Mouse (Mus musculus): ENCODE measurements at regions not wholly inside any gene's neighbourhood (a gene's known extent, or its start where the extent isn't known, plus 50 kb on each side); places are given as distances from the start of the nearest gene placed in this dataset.

- WGBS = 7% methylated on average over 8 of the region's 8 CpGs
- H3K4me1 ChIP-seq = peaks cover 40% of the 10 kb centered on the region
- no peak for DNase-seq (ENCODE audit: low spot score)
- H3K27ac ChIP-seq (replicated peaks) = peak overlapping the region; percentile 55
- H3K4me3 ChIP-seq = peak overlapping the region; percentile 46
- H3K9me3 ChIP-seq (replicated peaks) = no peaks in the 10 kb centered on the region
- peaks cover 36% of the 10 kb centered on the region for H3K27me3 ChIP-seq (ENCODE audit: low read depth, poor library complexity, severe bottlenecking)
- no peaks in the 10 kb centered on the region for H3K36me3 ChIP-seq
These were observed 222.2 kb upstream of the Rpl38 start for GRCm38 (mm10) chr11:114446075-114446616.

GRCm38 (mm10) chr11:114444211-114444610, 224.1 kb upstream of the Rpl38 start:
- DNase-seq (ENCODE audit: low spot score) = no peak
- peaks cover 36% of the 10 kb centered on the region for H3K27me3 ChIP-seq (ENCODE audit: low read depth, poor library complexity, severe bottlenecking)
- 0 out of 2 replicates have a peak, but pooled peaks cover 4% of the 10 kb centered on the region for H3K9me3 ChIP-seq (replicated peaks)
- peaks cover 48% of the 10 kb centered on the region for H3K4me1 ChIP-seq
- WGBS = 56% methylated on average over 8 of the region's 8 CpGs
- no peaks in the 10 kb centered on the region for H3K36me3 ChIP-seq
- H3K27ac ChIP-seq (replicated peaks) = no peak overlapping the region
- no peak overlapping the region for H3K4me3 ChIP-seq

GRCm38 (mm10) chr11:114443444-114443843, 224.9 kb upstream of the Rpl38 start:
- no peak for DNase-seq (ENCODE audit: low spot score)
- H3K27me3 ChIP-seq (ENCODE audit: low read depth, poor library complexity, severe bottlenecking) = peaks cover 36% of the 10 kb centered on the region
- H3K36me3 ChIP-seq = no peaks in the 10 kb centered on the region
- H3K27ac ChIP-seq (replicated peaks) = no peak overlapping the region
- 79% methylated on average over 5 of the region's 5 CpGs for WGBS
- no peak overlapping the region for H3K4me3 ChIP-seq
- peaks cover 43% of the 10 kb centered on the region for H3K4me1 ChIP-seq
- 0 out of 2 replicates have a peak, but pooled peaks cover 4% of the 10 kb centered on the region for H3K9me3 ChIP-seq (replicated peaks)

GRCm38 (mm10) chr11:114439314-114439713, 229.0 kb upstream of the Rpl38 start:
- H3K4me1 ChIP-seq = peaks cover 18% of the 10 kb centered on the region
- H3K9me3 ChIP-seq (replicated peaks) = 0 out of 2 replicates have a peak, but pooled peaks cover 4% of the 10 kb centered on the region
- H3K36me3 ChIP-seq = no peaks in the 10 kb centered on the region
- no peak overlapping the region for H3K27ac ChIP-seq (replicated peaks)
- no peak for DNase-seq (ENCODE audit: low spot score)
- peaks cover 24% of the 10 kb centered on the region for H3K27me3 ChIP-seq (ENCODE audit: low read depth, poor library complexity, severe bottlenecking)
- 93% methylated on average over 4 of the region's 4 CpGs for WGBS
- no peak overlapping the region for H3K4me3 ChIP-seq

GRCm38 (mm10) chr11:114435788-114436187, 232.5 kb upstream of the Rpl38 start:
- 82% methylated on average over 1 of the region's 1 CpGs for WGBS
- H3K27ac ChIP-seq (replicated peaks) = no peak overlapping the region
- no peak for DNase-seq (ENCODE audit: low spot score)
- 0 out of 2 replicates have a peak, but pooled peaks cover 4% of the 10 kb centered on the region for H3K9me3 ChIP-seq (replicated peaks)
- H3K36me3 ChIP-seq = no peaks in the 10 kb centered on the region
- peaks cover 15% of the 10 kb centered on the region for H3K4me1 ChIP-seq
- H3K4me3 ChIP-seq = no peak overlapping the region
- H3K27me3 ChIP-seq (ENCODE audit: low read depth, poor library complexity, severe bottlenecking) = peaks cover 35% of the 10 kb centered on the region

GRCm38 (mm10) chr11:114433561-114433960, 234.8 kb upstream of the Rpl38 start:
- Histone ChIP-seq H3K27me3 (ENCODE audit: low read depth, poor library complexity, severe bottlenecking) (peaks cover 35% of the 10 kb centered on the region), H3K4me1 (peaks cover 19% of the 10 kb centered on the region), H3K4me3 (no peak overlapping the region), H3K27ac (replicated peaks) (peak overlapping the region; percentile 63; the same call in 1 of the 2 replicates), H3K9me3 (replicated peaks) (no peaks in the 10 kb centered on the region), H3K36me3 (no peaks in the 10 kb centered on the region)
- no peak for DNase-seq (ENCODE audit: low spot score)
- 12% methylated on average over 5 of the region's 5 CpGs for WGBS

- H3K4me1 ChIP-seq = peaks cover 14% of the 10 kb centered on the region
- H3K9me3 ChIP-seq (replicated peaks) = no peaks in the 10 kb centered on the region
- WGBS = 95% methylated on average over 14 of the region's 14 CpGs
These were observed 242.9 kb upstream of the Rpl38 start for GRCm38 (mm10) chr11:114425447-114425846.

GRCm38 (mm10) chr11:114423322-114423721, 245.0 kb upstream of the Rpl38 start:
- Histone ChIP-seq H3K27me3 (ENCODE audit: low read depth, poor library complexity, severe bottlenecking) (0 out of 2 replicates have a peak, but pooled peaks cover 3% of the 10 kb centered on the region), H3K4me1 (no peaks in the 10 kb centered on the region), H3K27ac (replicated peaks) (no peak overlapping the region), H3K36me3 (no peaks in the 10 kb centered on the region), H3K4me3 (no peak overlapping the region), H3K9me3 (replicated peaks) (no peaks in the 10 kb centered on the region)
- DNase-seq (ENCODE audit: low spot score) = no peak
- WGBS = 78% methylated on average over 19 of the region's 19 CpGs

More at GRCm38 (mm10) chr11:114425447-114425846, 242.9 kb upstream of the Rpl38 start:
- Histone ChIP-seq H3K4me3 (no peak overlapping the region), H3K27ac (replicated peaks) (no peak overlapping the region), H3K27me3 (ENCODE audit: low read depth, poor library complexity, severe bottlenecking) (0 out of 2 replicates have a peak, but pooled peaks cover 3% of the 10 kb centered on the region), H3K36me3 (no peaks in the 10 kb centered on the region)
- no peak for DNase-seq (ENCODE audit: low spot score)

- no peak overlapping the region for H3K4me3 ChIP-seq
- no peaks in the 10 kb centered on the region for H3K9me3 ChIP-seq (replicated peaks)
- H3K27ac ChIP-seq (replicated peaks) = no peak overlapping the region
- H3K36me3 ChIP-seq = no peaks in the 10 kb centered on the region
- 79% methylated on average over 7 of the region's 7 CpGs for WGBS
- no peaks in the 10 kb centered on the region for H3K4me1 ChIP-seq
- no peaks in the 10 kb centered on the region for H3K27me3 ChIP-seq (ENCODE audit: low read depth, poor library complexity, severe bottlenecking)
- no peak for DNase-seq (ENCODE audit: low spot score)
These were observed 249.3 kb upstream of the Rpl38 start for GRCm38 (mm10) chr11:114419002-114419401.

- Histone ChIP-seq H3K4me3 (no peak overlapping the region), H3K4me1 (no peaks in the 10 kb centered on the region), H3K36me3 (no peaks in the 10 kb centered on the region), H3K9me3 (replicated peaks) (no peaks in the 10 kb centered on the region), H3K27ac (replicated peaks) (no peak overlapping the region), H3K27me3 (ENCODE audit: low read depth, poor library complexity, severe bottlenecking) (no peaks in the 10 kb centered on the region)
- 83% methylated on average over 6 of the region's 6 CpGs for WGBS
- no peak for DNase-seq (ENCODE audit: low spot score)
These were observed 252.2 kb upstream of the Rpl38 start for GRCm38 (mm10) chr11:114416168-114416567.

- H3K27ac ChIP-seq (replicated peaks) = no peak overlapping the region
- 0 out of 2 replicates have a peak, but pooled peaks cover 2% of the 10 kb centered on the region for H3K9me3 ChIP-seq (replicated peaks)
- no peaks in the 10 kb centered on the region for H3K27me3 ChIP-seq (ENCODE audit: low read depth, poor library complexity, severe bottlenecking)
- WGBS = 67% methylated on average over 4 of the region's 4 CpGs
- H3K4me1 ChIP-seq = peaks cover 19% of the 10 kb centered on the region
- H3K36me3 ChIP-seq = no peaks in the 10 kb centered on the region
- no peak for DNase-seq (ENCODE audit: low spot score)
- H3K4me3 ChIP-seq = no peak overlapping the region
These were observed 263.9 kb upstream of the Rpl38 start for GRCm38 (mm10) chr11:114404401-114404800.

- Histone ChIP-seq H3K9me3 (replicated peaks) (no peaks in the 10 kb centered on the region), H3K4me1 (peaks cover 19% of the 10 kb centered on the region), H3K36me3 (no peaks in the 10 kb centered on the region), H3K4me3 (peak overlapping the region; percentile 5; the same call in 1 of the 2 replicates), H3K27ac (replicated peaks) (peak overlapping the region; percentile 74), H3K27me3 (ENCODE audit: low read depth, poor library complexity, severe bottlenecking) (no peaks in the 10 kb centered on the region)
- DNase-seq (ENCODE audit: low spot score) = peak; percentile 68
- 30% methylated on average over 15 of the region's 15 CpGs for WGBS
These were observed 265.6 kb upstream of the Rpl38 start for GRCm38 (mm10) chr11:114402556-114403320.

- no peak overlapping the region for H3K4me3 ChIP-seq
- H3K36me3 ChIP-seq = no peaks in the 10 kb centered on the region
- H3K27ac ChIP-seq (replicated peaks) = no peak overlapping the region
- H3K27me3 ChIP-seq (ENCODE audit: low read depth, poor library complexity, severe bottlenecking) = no peaks in the 10 kb centered on the region
- peaks cover 23% of the 10 kb centered on the region for H3K4me1 ChIP-seq
- WGBS = 75% methylated on average over 5 of the region's 5 CpGs
- DNase-seq (ENCODE audit: low spot score) = no peak
- H3K9me3 ChIP-seq (replicated peaks) = no peaks in the 10 kb centered on the region
These were observed 267.6 kb upstream of the Rpl38 start for GRCm38 (mm10) chr11:114400701-114401100.

Data from midbrain, embryonic 10.5 days (tissue).